Mouse (Mus musculus) telencephalon, adult 2 months (tissue): Measurements from ENCODE around the gene Efcab2.

Source experiments
- DNase-seq: peaks from one replicate; pipeline ENCODE4 v3.0.0-alpha.2; 2011; ENCODE audit warnings: low read depth, low spot score

The Efcab2 gene

DNA sequence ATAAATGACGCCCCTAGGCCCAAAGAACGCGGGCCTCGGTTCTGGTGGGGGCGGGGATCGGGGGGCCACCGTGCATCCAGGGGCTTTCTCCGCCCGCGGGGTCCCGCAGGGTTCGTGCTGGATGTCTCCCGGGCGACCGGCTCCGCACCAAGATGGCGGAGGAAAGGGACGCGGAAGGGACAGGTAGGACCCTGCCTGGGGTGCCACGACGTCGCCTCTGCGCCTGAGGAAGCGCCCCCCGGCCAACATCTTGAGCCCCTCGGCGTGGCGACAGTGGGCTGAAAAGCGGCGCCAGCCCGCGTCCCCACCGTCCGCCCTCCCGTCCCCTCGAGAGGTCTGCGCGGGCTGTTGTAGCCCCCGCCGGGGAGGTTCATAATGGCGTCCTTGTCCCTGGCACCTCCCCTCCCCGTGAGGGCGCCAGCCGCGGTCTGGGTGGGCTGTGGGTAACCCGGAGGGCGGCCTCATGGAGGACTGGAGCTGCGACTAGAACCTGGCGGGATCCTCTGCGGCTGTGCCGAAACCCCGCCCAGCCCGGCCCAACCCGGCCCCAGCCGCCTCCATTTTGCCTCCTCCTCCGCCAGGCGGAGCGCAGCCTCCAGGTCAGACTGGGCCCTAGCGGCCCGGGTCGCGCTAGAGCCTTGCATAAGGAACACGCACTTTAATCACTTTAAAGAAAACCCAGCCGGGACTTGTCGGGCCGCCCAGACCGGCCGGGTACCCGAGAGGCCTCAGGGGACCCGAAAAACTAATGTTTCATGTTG lies at the start of gene Efcab2:
Gene Efcab2 (plus strand): TSS at position 135 of the 761 bp plus-strand sequence.
- peak; percentile 82 for DNase-seq

DNA sequence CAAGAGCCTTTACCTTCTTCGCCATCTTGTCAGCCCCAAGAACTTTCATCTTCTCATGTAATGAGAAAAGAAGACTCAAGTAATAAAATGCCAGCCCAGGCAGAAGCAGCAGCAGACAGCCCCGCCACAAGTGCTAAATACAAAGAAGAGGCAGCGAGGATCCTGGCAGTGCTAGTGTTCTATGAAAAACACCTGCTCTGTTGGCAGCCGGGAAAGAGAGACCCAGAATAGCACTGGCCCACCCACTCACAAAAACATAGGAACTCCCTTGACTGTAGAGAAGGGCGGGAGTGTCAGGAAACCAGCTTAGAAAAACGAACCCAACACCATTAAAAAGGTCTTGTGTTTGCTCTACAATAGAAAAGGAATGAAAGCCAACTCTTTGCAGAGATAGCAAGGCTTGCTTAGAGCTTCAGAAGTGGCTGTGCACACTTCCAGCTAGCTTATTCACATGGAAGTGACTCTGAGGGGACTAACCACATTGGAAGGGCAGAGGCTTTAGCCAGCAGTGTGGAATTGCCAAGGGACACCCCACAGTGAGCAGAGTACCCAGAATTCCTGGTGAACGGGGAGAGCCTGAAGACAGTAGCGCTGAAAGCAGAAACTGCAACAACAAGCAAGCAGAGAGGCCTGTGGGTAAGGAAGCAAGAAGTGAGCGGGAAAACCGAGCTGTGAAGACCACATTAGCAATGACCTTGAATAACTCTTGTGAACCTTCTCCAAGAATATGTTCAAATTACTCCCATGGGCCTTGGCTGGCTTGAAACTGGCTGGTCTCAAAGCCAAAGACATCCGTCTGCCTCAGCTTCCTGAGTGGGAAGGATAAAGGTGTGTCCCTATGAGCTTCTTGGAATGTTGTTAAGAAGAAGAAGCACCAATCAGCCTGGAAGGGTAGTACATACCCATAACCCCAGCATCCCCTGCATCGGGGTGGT lies 47.8 kb upstream of the Efcab2 start:
- DNase-seq = peak; percentile 91

DNA sequence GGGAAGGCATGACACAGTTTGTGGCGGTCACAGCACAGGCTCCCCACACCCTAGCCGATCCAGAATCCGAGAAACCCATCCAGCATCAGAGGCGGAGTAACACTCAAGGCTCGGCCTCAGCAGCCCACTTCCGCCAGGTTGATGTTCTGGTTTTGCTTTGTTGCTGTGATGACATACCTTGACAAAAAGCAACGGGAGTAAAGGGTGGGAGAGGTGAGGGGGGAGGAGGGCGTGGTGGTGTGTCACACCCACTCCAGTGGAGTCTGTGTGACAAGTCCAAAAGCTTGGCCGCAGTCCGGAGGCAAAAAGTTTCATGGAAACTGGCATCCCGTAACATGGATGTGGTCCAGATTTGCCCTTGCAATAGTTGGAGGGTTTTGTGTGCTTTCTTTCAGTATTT lies 45.6 kb upstream of the Efcab2 start:
- no peak for DNase-seq

DNA sequence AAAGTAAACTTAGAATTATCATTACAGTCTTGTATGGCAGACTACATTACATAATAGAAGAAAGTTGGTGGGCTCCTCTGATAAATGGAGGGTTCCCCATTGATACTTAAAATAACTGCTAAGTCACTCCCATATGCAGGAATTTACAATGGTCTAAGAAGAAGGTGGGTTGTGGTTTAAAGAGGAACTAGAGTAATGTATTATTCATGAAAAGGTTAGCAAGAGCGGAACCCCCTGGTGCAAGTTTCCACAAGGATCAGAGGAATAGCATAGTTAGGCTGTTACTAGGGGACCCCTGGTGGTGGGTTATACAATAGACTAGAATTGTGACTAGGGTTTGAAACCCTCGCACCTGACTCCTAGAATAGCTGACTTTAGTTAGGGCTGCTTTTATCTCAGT lies 45.2 kb upstream of the Efcab2 start:
- no peak for DNase-seq

DNA sequence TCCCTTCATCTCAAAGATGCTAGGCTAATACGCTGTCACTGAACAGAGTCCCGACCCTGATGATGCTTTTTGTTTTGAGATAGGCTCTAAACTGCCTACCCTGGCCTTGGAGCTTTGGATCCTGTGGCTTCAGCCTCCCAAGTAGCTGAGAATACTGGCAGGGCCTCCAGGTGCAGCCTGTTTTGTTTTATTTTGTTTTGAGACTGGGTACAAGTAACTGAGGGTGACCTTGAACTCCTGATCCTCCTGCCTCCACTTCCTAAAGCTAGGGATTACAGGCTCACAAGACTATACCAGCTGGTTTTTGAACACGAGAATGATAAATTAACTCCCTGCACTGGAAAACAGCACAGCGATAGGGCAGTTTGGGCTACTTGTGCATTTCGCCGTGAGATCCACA lies 40.7 kb upstream of the Efcab2 start:
- no peak for DNase-seq

DNA sequence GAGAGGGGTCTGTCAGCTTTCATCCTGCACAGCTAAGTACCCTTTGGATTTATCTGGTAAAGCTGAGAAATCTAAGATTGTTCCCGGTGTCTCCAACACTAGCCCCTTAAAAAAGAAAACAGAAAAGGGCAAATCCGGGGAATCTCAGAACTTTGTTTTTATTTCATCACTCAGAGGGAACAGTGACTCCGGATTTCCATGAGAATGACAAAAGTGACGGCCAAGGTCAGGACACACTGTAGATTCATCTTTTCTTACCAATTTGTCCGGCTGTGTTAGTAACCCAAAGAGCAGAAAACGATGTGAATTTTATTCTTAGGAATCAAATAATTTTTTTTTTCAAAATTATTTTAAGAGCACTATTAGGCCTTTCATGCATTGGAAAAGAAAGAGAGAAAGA lies 37.8 kb upstream of the Efcab2 start:
- DNase-seq = no peak

DNA sequence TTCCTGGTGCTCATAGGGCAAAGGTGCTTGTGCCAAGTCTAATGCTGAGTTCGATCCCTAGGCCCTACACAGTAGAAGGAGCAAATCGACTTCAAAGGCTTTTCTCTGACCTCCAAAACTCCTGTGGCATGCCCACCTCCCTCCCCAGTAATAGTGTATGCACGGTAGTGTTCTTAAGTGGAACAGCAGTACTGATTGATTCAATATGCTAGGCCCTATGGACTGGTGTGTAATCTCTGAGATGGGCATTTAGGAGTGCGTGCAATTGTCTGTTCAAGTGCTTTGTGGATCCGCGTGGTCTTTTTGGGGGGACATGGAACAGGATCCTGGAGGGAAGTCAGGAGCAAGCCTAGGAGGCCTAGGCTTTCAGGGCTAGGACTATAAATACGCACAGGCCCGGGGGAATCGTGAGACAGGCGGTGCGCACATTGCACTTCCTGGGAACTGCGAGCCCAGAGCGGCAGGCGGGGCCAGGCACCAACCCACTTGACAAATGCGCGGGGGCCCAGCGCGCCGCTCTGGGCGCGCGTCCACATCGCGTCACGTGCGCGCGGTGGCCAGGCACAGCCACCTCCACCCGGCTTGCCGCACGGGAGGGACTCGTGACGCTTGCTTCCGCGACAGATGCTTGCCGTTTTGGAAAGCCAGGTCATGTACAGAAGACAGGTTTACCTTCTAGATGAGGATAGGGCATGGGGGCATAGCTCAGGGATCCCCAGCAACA lies 37.2 kb upstream of the Efcab2 start:
- DNase-seq = peak; percentile 94

DNA sequence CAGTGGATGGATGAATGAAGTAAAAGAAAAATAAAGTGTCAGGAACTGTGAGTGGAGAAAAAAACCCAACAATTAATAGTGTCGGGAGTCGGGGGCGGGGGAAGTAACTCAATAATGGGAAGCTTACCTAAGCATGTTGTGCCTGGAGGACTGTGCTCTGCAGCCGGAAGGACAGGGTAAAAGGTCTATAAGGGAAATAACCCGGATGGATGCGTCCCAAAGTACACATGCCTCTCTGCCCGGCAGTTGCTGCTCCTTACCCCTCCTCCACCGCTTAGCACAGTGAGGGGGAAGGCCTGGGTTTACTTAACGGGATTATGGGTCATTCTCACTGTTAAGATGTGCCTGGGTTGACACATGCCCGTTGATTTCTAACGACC lies 36.6 kb upstream of the Efcab2 start:
- no peak for DNase-seq

DNA sequence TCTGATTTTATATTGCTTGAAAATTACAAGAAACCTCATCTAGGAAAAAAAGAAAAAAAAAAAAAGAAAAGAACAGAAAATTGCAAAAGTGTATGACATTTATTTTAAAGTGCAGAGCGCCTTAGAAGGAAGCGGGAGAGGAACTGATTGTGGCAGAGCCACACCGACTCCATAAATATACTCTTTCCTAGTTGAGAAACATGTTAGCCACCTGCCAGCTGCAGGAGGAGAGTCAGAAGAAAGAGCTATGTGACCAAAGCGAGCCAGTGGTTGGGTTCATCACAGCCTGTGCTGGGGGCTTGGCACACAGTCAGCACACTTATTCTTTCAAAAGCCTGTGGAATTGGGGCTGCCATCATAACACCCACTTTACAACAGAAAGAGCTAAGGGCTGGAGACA lies 33.2 kb upstream of the Efcab2 start:
- DNase-seq = no peak

DNA sequence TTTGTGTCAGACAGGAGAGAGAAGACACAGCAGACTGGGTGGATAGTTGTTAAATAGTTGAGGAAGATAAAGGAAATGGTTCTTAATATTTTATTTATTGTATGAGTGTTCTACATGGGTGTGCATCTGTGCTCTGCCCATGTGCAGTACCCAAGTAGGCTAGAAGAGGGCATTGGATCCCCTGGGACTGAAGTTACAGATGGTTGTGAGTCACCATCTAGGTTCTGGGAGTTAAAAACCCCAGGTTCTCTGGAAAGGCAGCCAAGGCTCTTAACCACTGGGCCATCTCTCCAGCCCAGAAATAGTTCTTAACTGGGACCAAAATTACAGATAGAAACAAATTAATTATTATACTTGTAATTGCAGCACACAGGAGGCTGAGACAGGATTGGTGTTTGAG lies 30.5 kb upstream of the Efcab2 start:
- DNase-seq = no peak

DNA sequence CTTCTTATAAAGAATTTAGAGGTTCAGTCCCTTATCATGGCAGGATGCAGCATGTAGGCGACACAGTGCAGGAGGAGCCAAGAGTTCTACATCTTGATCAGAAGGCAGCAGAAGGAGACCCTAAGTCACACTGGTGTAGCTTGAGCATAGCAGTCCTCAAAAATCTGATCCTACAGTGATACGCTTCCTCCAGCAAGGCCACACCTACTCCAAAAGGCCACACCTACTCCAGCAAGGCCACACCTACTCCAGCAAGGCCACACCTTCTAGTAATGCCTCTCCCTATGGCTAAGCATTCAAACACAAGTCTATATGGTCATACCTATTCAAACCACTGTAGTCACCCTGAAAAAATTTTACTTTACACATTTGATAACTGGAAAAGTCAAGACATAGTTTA lies 29.8 kb upstream of the Efcab2 start:
- DNase-seq = no peak

DNA sequence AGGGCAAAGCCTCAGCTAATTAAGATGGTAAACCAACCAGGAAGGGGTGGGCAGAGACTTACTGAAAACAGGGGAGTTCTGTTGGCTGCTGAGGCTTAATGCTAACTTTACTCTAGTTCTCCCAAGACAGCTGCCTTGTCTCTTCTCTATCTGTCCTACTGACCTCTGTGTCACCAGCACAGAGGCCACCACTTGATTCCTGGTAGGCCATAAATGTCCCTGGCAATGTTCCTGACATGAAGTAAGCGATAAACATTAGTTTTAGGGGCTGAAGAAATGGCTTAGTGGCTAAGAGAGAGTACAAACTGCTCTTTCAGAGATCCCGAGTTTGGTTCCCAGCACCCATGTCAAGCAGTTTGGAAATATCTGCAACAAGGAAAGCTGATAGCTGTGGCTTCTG lies 29.0 kb upstream of the Efcab2 start:
- no peak for DNase-seq

DNA sequence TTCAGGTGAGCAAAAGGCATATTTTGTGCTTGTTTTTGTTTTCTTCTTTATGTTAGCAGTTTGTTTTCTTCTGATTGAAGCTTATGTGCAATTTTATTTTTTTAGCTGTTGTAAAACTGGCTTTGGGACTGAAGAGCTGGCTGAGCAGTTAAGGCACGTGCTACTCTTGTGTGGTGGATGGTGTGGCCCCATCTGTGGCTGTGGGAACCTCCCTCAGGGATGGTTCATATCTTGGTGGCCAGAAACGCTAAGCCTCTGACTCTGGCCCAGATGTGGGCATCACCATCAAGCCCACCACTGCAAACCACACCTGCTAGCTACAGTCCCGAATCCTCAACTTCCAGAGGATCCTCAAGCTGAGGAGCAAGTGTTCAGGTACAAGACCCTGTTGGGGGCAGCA lies 27.8 kb upstream of the Efcab2 start:
- DNase-seq = no peak

DNA sequence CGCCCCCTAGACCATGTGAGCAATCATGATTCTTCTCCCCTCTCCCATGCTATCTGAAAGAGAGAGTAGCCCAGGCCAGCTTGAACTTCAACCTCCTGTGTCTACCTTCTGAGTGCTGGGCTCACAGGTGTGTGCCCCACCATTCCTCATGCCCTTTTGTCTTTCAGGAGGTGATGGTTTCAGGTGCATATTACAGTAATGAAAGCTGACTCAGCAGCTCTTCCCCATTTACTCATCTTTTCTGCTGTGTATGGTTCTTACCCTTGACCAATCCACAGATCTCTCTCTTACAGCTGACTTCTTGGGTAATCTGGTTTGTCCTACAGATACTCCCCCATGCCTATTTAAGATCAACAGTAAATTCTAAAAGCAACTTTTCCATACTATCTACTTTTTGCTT lies 26.7 kb upstream of the Efcab2 start:
- DNase-seq = no peak

DNA sequence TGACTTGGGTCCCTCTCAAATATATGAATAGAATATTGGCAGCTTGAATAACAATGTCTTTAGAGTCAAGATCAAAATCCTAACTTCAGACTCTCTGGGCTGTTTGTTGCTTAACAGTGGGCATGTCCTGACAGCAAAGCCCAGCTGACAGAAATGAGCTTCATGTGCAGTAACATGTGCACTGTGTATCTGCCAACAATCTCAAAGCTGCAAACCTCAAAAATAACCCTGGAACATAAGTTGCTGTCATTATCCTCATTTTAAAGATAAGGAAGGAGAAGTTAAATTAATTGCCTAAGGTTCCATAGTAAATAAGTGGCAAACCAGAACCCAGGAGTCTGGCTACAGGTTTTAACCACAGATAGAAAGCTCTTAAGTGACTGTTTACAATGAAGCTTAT lies 23.7 kb upstream of the Efcab2 start:
- DNase-seq = no peak

DNA sequence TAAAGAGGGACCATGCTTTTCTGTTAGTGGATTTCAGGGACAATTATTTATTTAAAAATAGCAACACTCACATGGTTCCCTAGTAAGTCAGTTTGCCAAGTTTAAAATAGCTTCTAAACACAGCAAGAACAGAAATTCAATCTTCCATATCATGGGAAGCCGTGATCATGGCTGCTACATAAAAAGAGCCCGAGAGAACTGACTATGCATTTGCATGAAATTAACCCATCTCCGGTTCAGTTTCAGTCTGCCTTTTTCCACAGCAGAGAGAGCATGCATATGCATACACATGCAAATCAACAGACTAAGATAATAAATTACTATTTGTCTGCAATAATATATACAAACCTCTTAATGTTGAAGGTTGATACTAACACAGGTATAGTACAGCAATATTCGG lies 17.1 kb upstream of the Efcab2 start:
- no peak for DNase-seq

DNA sequence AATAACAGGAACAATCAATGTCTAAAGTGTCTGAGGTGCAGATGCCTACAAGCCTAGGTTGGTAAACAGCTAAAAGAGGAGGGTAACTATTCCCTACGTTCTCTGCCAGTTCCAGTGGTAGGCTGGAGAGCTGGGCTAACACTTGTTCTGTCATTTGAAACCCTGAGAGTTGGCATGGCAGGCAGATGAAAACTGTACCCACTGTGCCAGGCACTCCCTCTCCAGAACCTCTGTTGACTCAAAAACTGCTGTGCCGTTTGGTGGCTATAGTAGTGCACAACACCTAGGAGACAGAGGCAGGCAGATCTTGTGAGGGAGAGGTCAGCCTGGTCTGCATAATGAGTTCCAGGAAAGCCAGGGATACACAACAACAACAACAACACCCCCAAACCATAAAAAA lies 16.5 kb upstream of the Efcab2 start:
- no peak for DNase-seq

DNA sequence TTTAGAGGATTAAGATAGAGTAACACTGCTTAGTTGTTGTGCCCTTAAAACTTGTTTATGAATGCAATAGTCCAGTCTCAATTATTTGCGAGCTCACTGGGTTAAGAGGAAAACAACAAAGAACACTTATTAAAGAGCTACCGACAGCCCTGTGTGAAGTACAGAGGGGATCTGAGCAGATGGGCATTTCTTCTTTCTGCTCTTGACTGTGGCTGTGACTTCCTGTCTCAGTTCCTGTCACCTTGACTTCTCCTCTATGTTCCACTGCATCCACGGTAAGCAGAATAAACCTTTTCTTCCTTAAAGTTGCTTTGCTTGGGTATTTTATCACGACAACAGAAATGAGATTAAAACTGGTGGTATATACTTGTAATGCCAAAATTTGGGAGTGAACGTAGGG lies 12.9 kb upstream of the Efcab2 start:
- no peak for DNase-seq

DNA sequence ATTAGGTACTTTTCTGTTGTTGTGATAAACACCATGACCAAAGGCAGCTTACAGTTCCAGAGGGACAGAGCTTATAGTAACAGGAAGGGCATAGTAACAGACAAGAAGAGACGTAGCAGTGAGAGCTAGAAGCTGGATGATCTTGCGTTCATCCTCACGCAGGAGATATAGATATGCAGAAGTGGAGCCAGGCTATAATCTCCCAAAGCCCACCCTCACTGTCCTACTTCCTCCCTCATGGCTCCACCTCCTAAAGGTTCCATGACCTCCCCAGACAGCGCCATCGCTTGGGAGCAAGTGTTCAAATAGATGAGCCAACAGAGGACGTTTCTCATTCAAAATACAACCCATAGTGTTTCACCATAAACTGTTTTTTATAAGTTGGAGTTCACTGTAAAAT lies 10.8 kb upstream of the Efcab2 start:
- DNase-seq = no peak

DNA sequence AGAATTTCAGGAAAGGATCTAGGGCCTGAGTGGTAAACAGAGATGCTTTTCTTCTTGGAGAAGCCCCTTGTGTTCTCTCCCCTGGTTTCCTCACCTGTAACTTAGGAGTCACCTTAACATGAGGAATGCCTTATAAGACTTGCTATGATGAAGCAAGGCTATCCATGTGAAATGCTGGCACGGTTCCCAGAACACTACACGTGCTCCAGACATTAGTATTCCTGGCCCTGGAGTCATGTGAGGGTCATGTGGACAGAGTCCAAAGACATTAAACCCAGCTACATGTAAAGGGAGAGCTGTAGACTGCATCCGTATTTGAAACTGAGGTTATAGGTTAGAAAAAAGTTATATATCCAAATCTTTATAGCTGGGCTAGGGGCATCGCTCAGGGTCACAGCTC lies 9.5 kb upstream of the Efcab2 start:
- no peak for DNase-seq

DNA sequence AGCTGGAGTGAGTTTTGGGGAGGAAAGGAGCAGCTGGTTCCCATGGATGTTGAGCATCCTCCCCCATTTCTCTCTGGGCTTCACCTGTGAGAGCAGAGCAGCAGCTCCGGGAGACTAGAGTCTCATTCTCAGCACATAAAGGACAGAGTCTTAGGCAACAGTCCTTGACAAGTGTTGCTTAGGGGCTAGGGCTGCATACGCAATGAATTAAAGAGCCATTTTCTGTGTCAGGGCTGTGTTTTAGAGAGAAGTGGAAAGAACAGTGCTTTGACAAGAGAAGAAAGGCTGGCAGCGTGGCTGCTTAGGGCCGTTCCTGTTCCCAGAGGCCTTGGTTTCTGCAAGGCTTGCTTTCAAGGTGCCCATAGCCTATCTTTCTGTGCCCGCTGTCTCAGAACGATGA lies 6.0 kb upstream of the Efcab2 start:
- no peak for DNase-seq

DNA sequence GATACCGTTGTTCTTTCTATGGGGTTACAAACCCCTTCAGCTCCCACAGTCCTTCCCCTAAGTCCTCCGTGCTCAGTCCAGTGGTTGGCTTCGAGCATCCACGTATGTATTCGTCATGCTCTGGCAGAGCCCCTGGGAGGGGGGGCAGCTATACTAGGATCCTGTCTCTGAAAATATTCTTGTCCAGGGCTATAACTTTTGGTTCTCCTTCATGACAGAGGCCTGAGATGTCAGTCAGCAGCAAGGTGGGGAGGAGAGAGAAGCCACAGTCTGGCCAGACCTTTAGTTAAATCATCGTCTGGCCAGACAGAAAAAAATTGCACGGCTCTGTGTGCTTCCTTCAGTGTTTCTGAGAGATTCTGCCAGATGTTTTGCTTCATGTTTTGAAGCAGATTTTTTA lies 5.2 kb upstream of the Efcab2 start:
- no peak for DNase-seq
